ENCODE assay signal across 11 mouse cellular contexts in genomic region chr5:138757616-138758015, GRCm38 (mm10). TPM values are rescaled to one million over a fixed set of nuclear protein-coding genes. Genes with fewer than 3 reads are reported as not detected.
A peak's percentile ranks its signal among the peaks of the same experiment; 100 is the strongest.
DNase-seq lines count a peak whose midpoint lies in the region; ATAC-seq and TF ChIP-seq lines count a peak whose summit lies in the region.
"Had no signal": no experiment of that assay in that cellular context is flagged by ENCODE, and none has a peak within 500 bp of the region (broad histone marks: within the 10 kb centered on the region; RNA-seq: fewer than 3 reads in every experiment).

No protein-coding gene starts in this region.

- no peaks in the 10 kb centered on the region for H3K9me3 ChIP-seq in stomach, embryonic 14.5 days (ENCODE audit: control insufficient read depth, low read depth, low read length)
- no peaks in the 10 kb centered on the region for H3K9me3 ChIP-seq in stomach, postnatal 0 days (ENCODE audit: control insufficient read depth, low read length)
- H3K9me3 ChIP-seq in liver, embryonic 16.5 days (replicated peaks; ENCODE audit: control insufficient read depth, low read length) = no peaks in the 10 kb centered on the region
- H3K9me3 ChIP-seq: heart, embryonic 13.5 days had no signal

- no peaks in the 10 kb centered on the region for H3K27me3 ChIP-seq in stomach, embryonic 14.5 days (ENCODE audit: control insufficient read depth, insufficient read depth, low read length)
- no peaks in the 10 kb centered on the region; the same call in 1 of the 2 replicates for H3K27me3 ChIP-seq in stomach, postnatal 0 days (ENCODE audit: control insufficient read depth, insufficient read depth, low read length)
- no peaks in the 10 kb centered on the region for H3K27me3 ChIP-seq in kidney, adult 2 months (replicated peaks; ENCODE audit: control insufficient read depth, insufficient read depth, low read length)
- H3K27me3 ChIP-seq in liver, embryonic 16.5 days (ENCODE audit: control insufficient read depth, insufficient read depth, low read depth, low read length) = peaks cover 33% of the 10 kb centered on the region

- peak overlapping the region; percentile 91; the same call in 1 of the 2 replicates for H3K4me2 ChIP-seq in stomach, embryonic 14.5 days (replicated peaks; ENCODE audit: low read depth, low read length)
- no peak overlapping the region for H3K4me2 ChIP-seq in stomach, postnatal 0 days (replicated peaks; ENCODE audit: low read depth)
- H3K4me2 ChIP-seq in liver, embryonic 16.5 days (ENCODE audit: low read depth, low read length) = peak overlapping the region; percentile 38

- H3K9ac ChIP-seq in stomach, embryonic 14.5 days (replicated peaks; ENCODE audit: low read depth, low read length) = no peak overlapping the region
- no peak overlapping the region for H3K9ac ChIP-seq in stomach, postnatal 0 days (ENCODE audit: low read length)
- no peak overlapping the region for H3K9ac ChIP-seq in liver, embryonic 16.5 days (ENCODE audit: low read depth, low read length)
- H3K9ac ChIP-seq: heart, embryonic 13.5 days had no signal

- no peak for DNase-seq in stomach, postnatal 0 days (ENCODE audit: low spot score)
- DNase-seq in kidney, adult 2 months = peak; percentile 84
- no peak for DNase-seq in thymus, postnatal 25 days
- DNase-seq in yolk sac, embryonic 10.5 days (ENCODE audit: low spot score) = no peak
- DNase-seq in left cerebral cortex, adult 11 months (ENCODE audit: low spot score) = no peak
- DNase-seq: adrenal gland, adult 2 months; cerebellum, adult 9-11 months had no signal

- no peak overlapping the region for H3K27ac ChIP-seq in stomach, embryonic 14.5 days (ENCODE audit: low read length)
- no peak overlapping the region for H3K27ac ChIP-seq in stomach, postnatal 0 days (replicated peaks)
- peak overlapping the region; percentile 59 for H3K27ac ChIP-seq in kidney, adult 2 months (ENCODE audit: insufficient read depth, low read depth, low read length)
- H3K27ac ChIP-seq in liver, embryonic 16.5 days (ENCODE audit: low read length) = peak overlapping the region; percentile 71
- H3K27ac ChIP-seq: heart, embryonic 13.5 days had no signal

- TF ChIP-seq POLR2A in kidney, adult 2 months (IDR thresholded peaks at IDR 0.05; ENCODE audit: low read depth, low read length) = no peak

- H3K4me1 ChIP-seq in stomach, embryonic 14.5 days (ENCODE audit: control insufficient read depth, insufficient read depth, low read length) = peaks cover 28% of the 10 kb centered on the region; the same call in 1 of the 2 replicates
- H3K4me1 ChIP-seq in stomach, postnatal 0 days (replicated peaks; ENCODE audit: control insufficient read depth, insufficient read depth) = peaks cover 11% of the 10 kb centered on the region; the same call in 1 of the 2 replicates
- H3K4me1 ChIP-seq in kidney, adult 2 months (ENCODE audit: control insufficient read depth, insufficient read depth, low read length) = peaks cover 22% of the 10 kb centered on the region
- no peaks in the 10 kb centered on the region; the same call in 1 of the 2 replicates for H3K4me1 ChIP-seq in liver, embryonic 16.5 days (ENCODE audit: control insufficient read depth, low read depth, low read length)

- no peak for ATAC-seq in stomach, embryonic 14.5 days (ENCODE audit: insufficient number of reproducible peaks, insufficient read depth, low FRiP score, low read depth)
- ATAC-seq in stomach, postnatal 0 days (ENCODE audit: low FRiP score, low TSS enrichment) = no peak
- no peak for ATAC-seq in liver, embryonic 16.5 days (ENCODE audit: low read depth)
- ATAC-seq in monocyte, adult 5-6 weeks (replicated peaks; ENCODE audit: insufficient number of reproducible peaks, low FRiP score, low TSS enrichment, poor library complexity, severe bottlenecking) = no peak

- TF ChIP-seq CTCF in stomach, postnatal 0 days (IDR thresholded peaks at IDR 0.05; ENCODE audit: low read depth) = no peak
- TF ChIP-seq CTCF in kidney, adult 2 months (conservative IDR thresholded peaks at IDR 0.05; ENCODE audit: insufficient read depth, insufficient read length, low read depth, low read length) = no peak

- H3K36me3 ChIP-seq in stomach, embryonic 14.5 days (ENCODE audit: control insufficient read depth, insufficient read depth, low read length) = no peaks in the 10 kb centered on the region
- H3K36me3 ChIP-seq in stomach, postnatal 0 days (ENCODE audit: control insufficient read depth, insufficient read depth, low read length) = peaks cover 4% of the 10 kb centered on the region
- no peaks in the 10 kb centered on the region for H3K36me3 ChIP-seq in kidney, adult 2 months (ENCODE audit: control insufficient read depth, insufficient read depth, low read length)
- H3K36me3 ChIP-seq in liver, embryonic 16.5 days (ENCODE audit: control insufficient read depth, insufficient read depth) = no peaks in the 10 kb centered on the region

- no peak overlapping the region for H3K4me3 ChIP-seq in stomach, embryonic 14.5 days (ENCODE audit: low read depth, low read length)
- H3K4me3 ChIP-seq in stomach, postnatal 0 days (ENCODE audit: low read depth, low read length) = no peak overlapping the region
- peak overlapping the region; percentile 71; the same call in 1 of the 2 replicates for H3K4me3 ChIP-seq in kidney, adult 2 months (ENCODE audit: insufficient read depth, low read depth, low read length)
- H3K4me3 ChIP-seq in liver, embryonic 16.5 days (ENCODE audit: low read depth, low read length) = peak overlapping the region; percentile 20; the same call in 1 of the 2 replicates

- WGBS in stomach, embryonic 14.5 days = 90% methylated on average over 12 of the region's 12 CpGs
- 88% methylated on average over 12 of the region's 12 CpGs for whole genome bisulfite sequencing in stomach, postnatal 0 days
- WGBS in kidney, adult 2 months = 60% methylated on average over 12 of the region's 12 CpGs
- 71% methylated on average over 12 of the region's 12 CpGs for WGBS in liver, embryonic 16.5 days (ENCODE audit: insufficient replicate concordance)

- no peak for TF ChIP-seq EP300 in stomach, postnatal 0 days (optimal IDR thresholded peaks at IDR 0.05)

RNA-seq across cellular contexts. Expression of gene Fam20c, which starts 3.3 kb away (rescaled TPM):
- polyA plus RNA-seq in stomach, embryonic 14.5 days (2014; fragmentation: Nextera tagmentation; extraction: Ambion mirVana) = 8.9 and 10.6 TPM in 2 replicates
- 5.5 and 6.1 TPM in 2 replicates for polyA plus RNA-seq in stomach, postnatal 0 days (2015; fragmentation: Nextera tagmentation; extraction: Ambion mirVana)
- 49.5 and 65.6 TPM in 2 replicates for polyA plus RNA-seq in kidney, adult 2 months (2012; rRNA removed)
- 7.4 and 10.8 TPM in 2 replicates for polyA plus RNA-seq in liver, embryonic 16.5 days (2015; fragmentation: Nextera tagmentation; extraction: Ambion mirVana)
- 6.6 to 31.5 TPM (median 17.6 TPM) in 3 replicates for total RNA-seq in monocyte, adult 5-6 weeks (2017)

Comparison
In these comparisons a context has a peak if more than half of its experiments do, and no peak if none do; other contexts are left out.
1. H3K27ac ChIP-seq: peak in kidney, adult 2 months (single experiment) and liver, embryonic 16.5 days (single experiment); none in stomach, embryonic 14.5 days (single experiment) and stomach, postnatal 0 days (single experiment).
2. H3K4me3 ChIP-seq: peak in kidney, adult 2 months (single experiment) and liver, embryonic 16.5 days (single experiment); none in stomach, embryonic 14.5 days (single experiment) and stomach, postnatal 0 days (single experiment).